Mouse (Mus musculus): ENCODE measurements at regions not wholly inside any gene's neighbourhood (a gene's known extent, or its start where the extent isn't known, plus 50 kb on each side); places are given as distances from the start of the nearest gene placed in this dataset.
A peak's percentile ranks its signal among the peaks of the same experiment; 100 is the strongest.

DNA sequence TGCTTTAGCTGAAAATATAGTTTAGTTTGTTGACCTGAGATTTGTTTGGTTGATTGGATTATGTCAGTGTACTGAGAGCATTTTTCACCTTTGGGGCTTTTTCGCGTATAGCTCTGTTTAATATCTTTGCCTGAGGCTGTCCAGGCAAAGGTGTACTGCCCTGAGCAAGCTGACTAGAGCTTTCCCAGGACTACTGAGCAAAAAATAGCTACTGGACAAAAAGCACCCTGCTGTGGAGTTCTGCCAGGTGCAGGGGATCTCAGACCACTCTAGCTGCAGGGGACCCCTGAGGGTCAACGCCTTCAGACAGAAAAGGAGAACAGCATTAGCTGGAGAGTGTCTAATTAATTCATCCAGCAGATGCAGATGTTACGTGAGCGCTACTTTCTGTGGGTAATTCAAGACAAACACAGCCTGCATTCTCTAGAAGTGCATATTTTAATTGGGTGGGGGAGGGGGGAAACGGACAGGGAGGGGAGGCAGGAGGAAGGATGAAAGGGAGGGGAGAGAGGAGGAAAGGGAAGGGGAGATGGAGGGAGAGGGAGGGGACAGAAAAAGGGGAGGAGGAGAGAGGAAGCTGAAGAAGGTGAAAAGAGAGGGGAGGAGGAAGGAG lies 61.7 kb downstream of the Thnsl1 start:
- DNase-seq: no peak

DNA sequence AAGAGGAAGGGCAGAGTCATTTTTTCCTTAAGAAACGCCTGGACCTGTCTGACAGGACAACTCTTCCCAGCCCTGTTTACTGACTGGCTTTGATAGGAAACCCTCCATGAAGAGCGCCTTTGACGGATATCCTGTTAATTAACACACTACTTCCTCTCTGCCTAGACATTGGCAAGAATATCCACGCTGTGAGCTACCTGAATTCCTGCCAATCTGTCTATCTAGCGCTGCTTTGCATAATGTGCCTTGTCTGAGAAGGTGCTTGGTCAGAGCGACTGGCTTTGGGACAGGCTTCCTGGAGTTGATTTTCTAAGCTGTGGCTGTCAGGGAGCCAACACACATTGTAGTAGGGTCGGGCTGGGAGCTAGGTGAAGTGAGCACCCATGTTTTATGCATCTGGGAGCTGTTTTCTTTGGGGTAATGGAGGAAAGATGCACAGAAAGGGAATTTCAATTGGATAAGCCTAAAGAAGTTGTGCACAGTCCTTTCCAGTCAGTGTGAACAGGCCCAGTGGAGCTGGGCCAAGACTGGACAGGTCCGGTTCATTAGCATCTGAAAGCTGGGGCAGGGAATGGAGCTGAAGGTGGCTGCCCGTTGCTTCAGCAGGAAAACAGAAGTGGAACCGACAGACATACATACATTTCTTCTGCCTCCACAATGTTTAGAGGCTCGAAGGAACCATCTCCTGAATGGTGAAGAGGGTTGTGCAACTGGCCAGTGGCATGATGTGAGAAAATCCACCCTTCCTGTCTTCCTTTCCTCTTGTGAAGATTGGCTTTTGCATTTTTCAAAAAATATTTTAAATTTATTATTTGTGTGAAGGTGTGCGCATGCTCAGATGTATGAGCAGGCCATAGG lies 64.7 kb downstream of the Thnsl1 start:
- peak; percentile 62 to 69 for DNase-seq

DNA sequence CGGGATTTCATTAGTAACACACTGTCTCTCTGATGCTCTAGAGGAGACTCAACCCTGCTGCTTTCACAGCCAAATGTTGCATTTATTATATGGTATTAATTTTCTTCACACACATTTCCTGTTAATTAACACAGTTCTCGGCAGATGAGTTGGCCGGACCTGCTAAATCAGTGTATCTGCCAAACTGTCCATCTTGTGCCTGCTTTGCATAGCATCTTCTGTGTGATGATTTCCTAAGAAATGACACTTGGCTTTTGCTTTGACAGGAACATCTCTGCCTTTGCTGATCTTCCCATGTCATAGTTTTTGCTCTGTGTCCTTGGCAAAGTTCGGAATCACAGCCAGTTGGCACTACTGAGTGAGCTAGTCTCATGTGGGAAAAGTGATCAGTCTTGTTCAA lies 67.9 kb downstream of the Thnsl1 start:
- no peak for DNase-seq

- DNase-seq: no peak
Measured at GRCm38 (mm10) chr2:21275315-21275714, 69.8 kb downstream of the Thnsl1 start.

GRCm38 (mm10) chr2:21280794-21281420 lies 75.4 kb downstream of the Thnsl1 start:
- peak; percentile 97 for DNase-seq

DNA sequence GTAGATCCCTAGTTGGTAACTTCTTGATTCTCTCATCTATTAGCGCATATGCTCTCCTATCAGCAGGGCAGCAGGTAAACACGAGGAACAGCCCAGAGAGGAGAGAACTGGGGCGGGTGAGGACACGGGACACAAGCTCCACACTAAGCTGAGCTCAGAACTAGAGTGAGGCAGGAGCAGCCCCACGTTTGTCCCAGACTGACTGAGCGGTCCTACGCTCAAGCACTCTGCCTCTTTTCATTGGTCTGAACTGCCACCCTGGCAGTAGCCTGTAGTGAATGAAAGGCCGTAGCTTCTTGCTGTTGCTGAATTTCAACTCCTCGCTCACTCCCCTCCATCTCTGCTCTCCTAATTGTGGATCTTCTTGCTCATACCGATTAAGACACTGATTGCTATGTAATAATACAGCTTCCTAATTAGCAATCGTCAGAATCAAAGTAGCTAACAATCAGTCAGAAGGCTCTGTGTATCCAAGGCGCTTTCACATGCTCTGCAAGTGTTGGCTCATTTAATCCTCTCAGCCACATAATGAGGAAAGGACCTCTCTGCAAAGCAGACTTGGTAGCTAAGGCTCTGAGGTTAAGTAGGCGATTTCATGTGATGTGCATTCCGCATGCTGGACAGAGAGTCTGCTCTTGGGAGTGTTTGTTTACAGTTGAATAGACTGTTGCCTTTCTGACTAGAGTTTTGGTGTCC lies 77.1 kb downstream of the Thnsl1 start:
- no peak for DNase-seq

DNA sequence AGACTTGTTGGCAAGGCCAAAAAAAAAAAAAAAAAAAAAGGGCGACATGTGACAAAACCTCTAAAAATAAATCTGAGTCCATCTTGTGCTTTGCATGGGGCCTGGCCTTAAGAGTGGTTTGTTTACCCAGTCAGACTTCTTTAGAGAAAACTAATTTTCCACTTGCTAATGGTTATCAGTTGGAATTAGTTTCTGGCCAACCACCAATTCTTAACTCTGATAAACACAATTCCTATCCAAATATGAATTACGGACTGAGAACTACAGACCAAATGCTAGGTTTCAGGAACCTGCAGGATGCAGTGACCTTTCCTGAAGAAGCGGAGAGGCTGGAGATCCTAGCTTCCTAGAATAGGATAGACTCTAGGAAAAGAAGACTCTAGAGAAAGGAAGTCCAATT lies 79.4 kb downstream of the Thnsl1 start:
- DNase-seq: no peak

GRCm38 (mm10) chr2:21287786-21288185 lies 79.6 kb upstream of the Gpr158 start:
- no peak for DNase-seq

GRCm38 (mm10) chr2:21292669-21293151 lies 74.6 kb upstream of the Gpr158 start:
- DNase-seq: peak; percentile 67 to 72

DNA sequence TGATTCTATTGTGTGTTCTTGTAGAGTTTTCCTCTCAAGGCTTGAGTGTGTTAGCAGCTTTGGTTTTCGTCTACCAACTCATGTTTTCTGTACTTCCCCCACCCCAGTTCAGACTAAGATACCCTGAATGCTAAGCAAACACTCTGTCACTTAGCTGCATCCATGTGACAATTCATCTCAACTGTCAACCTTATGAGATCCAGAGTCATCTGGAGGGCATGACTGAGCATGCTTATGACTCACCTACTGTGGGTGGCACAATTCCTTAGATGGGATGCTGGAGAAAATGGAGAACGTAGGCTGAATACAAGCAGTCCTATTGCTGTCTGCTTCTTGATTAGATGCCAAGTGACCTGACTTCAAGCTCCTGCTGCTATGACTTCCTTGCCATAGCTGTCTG lies 73.3 kb upstream of the Gpr158 start:
- no peak for DNase-seq

DNA sequence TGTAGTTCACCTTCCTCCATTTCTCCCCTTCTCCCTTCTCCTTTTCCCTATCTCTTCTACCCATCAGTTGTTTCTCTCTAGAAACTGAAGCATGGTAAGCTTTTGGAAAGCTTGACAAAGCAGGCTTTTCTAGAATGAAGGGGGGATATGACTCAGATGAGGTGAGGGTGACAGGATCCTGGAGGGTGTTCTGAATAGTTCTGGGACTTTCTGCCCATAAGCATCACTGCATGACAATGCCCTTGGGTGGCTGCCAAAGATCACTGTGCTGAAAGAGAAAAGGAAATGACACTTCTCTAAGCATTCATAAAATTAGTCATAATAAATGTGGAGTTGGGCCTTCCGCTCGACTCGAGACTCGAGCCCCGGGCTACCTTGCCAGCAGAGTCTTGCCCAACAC lies 67.7 kb upstream of the Gpr158 start:
- peak in 1 of 2 experiments; percentile 57 for DNase-seq

Measured in cerebellum, postnatal 14 days (tissue).